Mouse (Mus musculus) lung, adult 2 months (tissue): ENCODE results near the gene Tsga10ip. TPM values are rescaled to one million over a fixed set of nuclear protein-coding genes. Genes with fewer than 3 reads are reported as not detected.
A peak's percentile ranks its signal among the peaks of the same experiment; 100 is the strongest.
"Not testable (repeated sequence)": the region's sequence is repeated elsewhere in the genome, so short reads cannot be mapped to it uniquely, and the experiment has no call there.

Experiments
- DNase-seq: peaks from one replicate; pipeline ENCODE4 v3.0.0; 2022
- H3K4me1 ChIP-seq: fragments of 200-500 bp; 2 replicates; pipeline ENCODE4 v1.6.1; 2011; ENCODE audit warnings: low read length; ENCODE audit not compliant: control insufficient read depth, insufficient read depth
- H3K4me3 ChIP-seq: fragments of 200-500 bp; replicated peaks from 2 replicates; pipeline ENCODE3; 2011; ENCODE audit warnings: low read depth, mild to moderate bottlenecking, control low read depth, low read length; ENCODE audit errors: extremely low read depth
- CTCF ChIP-seq: fragments of 200-500 bp; IDR thresholded peaks from 2 replicates; pipeline ENCODE4 v1.5.1; 2011; ENCODE audit warnings: mild to moderate bottlenecking, low read length, control low read depth; ENCODE audit not compliant: insufficient read depth
- POLR2A ChIP-seq: fragments of 200-500 bp; IDR thresholded peaks from 2 replicates; pipeline ENCODE4 v1.6.1; 2011; ENCODE audit warnings: low read depth, mild to moderate bottlenecking, control low read depth, low read length, borderline replicate concordance; ENCODE audit errors: extremely low read depth
- WGBS: fragments of 180-500 bp; shearing (Covaris S2); methylation state at CpG from one replicate; pipeline ENCODE4 v1.1.7; 2018; 5-methylcytosine and 5-hydroxymethylcytosine counted together
- polyA plus RNA-seq: library from polyadenylated mRNA; depleted of rRNA; stranded (reverse); fragments of >200 nt; gene quantifications from 2 replicates; pipeline ENCODE4 v1.2.3, GENCODE M21; 2012

Tsga10ip gene
- polyA plus RNA-seq, 1 experiment: not detected

- 61% methylated on average over 2 of the region's 2 CpGs for WGBS
These were observed 12.2 kb upstream of the Tsga10ip start for GRCm38 (mm10) chr19:5414534-5414957.

GRCm38 (mm10) chr19:5413840-5414239 lies 11.5 kb upstream of the Tsga10ip start:
- WGBS: 76% methylated on average over 4 of the region's 4 CpGs
- DNase-seq: no peak

More at GRCm38 (mm10) chr19:5414534-5414957, 12.2 kb upstream of the Tsga10ip start:
- H3K4me1 ChIP-seq: no peaks in the 10 kb centered on the region
- no peak overlapping the region for H3K4me3 ChIP-seq
- TF ChIP-seq POLR2A (peak; percentile 71; the same call in 1 of the 2 replicates), CTCF (no peak)
- no peak for DNase-seq

GRCm38 (mm10) chr19:5411961-5412360 lies 9.6 kb upstream of the Tsga10ip start:
- Histone ChIP-seq H3K4me3 (no peak overlapping the region), H3K4me1 (peaks cover 12% of the 10 kb centered on the region)
- TF ChIP-seq CTCF: no peak
- TF ChIP-seq POLR2A: 0 out of 2 replicates have a peak, but pooled peaks have one; percentile 26
- no peak for DNase-seq
- WGBS: 47% methylated on average over 5 of the region's 5 CpGs

More at GRCm38 (mm10) chr19:5413840-5414239, 11.5 kb upstream of the Tsga10ip start:
- Histone ChIP-seq H3K4me1 (peaks cover 4% of the 10 kb centered on the region), H3K4me3 (no peak overlapping the region)
- TF ChIP-seq POLR2A: no peak
- TF ChIP-seq CTCF: no peak

- peaks cover 15% of the 10 kb centered on the region for H3K4me1 ChIP-seq
- H3K4me3 ChIP-seq: no peak overlapping the region
- DNase-seq: no peak
- no peak for TF ChIP-seq POLR2A
- TF ChIP-seq CTCF: no peak
- 71% methylated on average over 5 of the region's 5 CpGs for WGBS
These were observed 8.3 kb upstream of the Tsga10ip start for GRCm38 (mm10) chr19:5410641-5411040.

GRCm38 (mm10) chr19:5409068-5409467 lies 6.7 kb upstream of the Tsga10ip start:
- DNase-seq: no peak
- H3K4me3 ChIP-seq: no peak overlapping the region
- WGBS: 58% methylated on average over 5 of the region's 5 CpGs
- TF ChIP-seq POLR2A (no peak; the same call in 1 of the 2 replicates), CTCF (no peak)
- peaks cover 16% of the 10 kb centered on the region for H3K4me1 ChIP-seq

- no peak overlapping the region for H3K4me3 ChIP-seq
- no peak for DNase-seq
- 50% methylated on average over 13 of the region's 13 CpGs for WGBS
- no peak for TF ChIP-seq CTCF
- peak; percentile 61; the same call in 1 of the 2 replicates for TF ChIP-seq POLR2A
- peaks cover 16% of the 10 kb centered on the region for H3K4me1 ChIP-seq
These were observed 6.0 kb upstream of the Tsga10ip start for GRCm38 (mm10) chr19:5408057-5409001.

- TF ChIP-seq CTCF (peak; percentile 75), POLR2A (no peak; the same call in 1 of the 2 replicates)
- DNase-seq: peak; percentile 53
- Histone ChIP-seq H3K4me3 (peak overlapping the region; percentile 66), H3K4me1 (peaks cover 16% of the 10 kb centered on the region)
- WGBS: 6% methylated on average over 7 of the region's 7 CpGs
These were observed 4.8 kb upstream of the Tsga10ip start for GRCm38 (mm10) chr19:5407133-5407532.

- Histone ChIP-seq H3K4me1 (peaks cover 16% of the 10 kb centered on the region), H3K4me3 (peak overlapping the region; percentile 66)
- WGBS: 1% methylated on average over 24 of the region's 25 CpGs
- DNase-seq: peak; percentile 40
- TF ChIP-seq POLR2A: peak; percentile 75; the same call in 1 of the 2 replicates
These were observed 4.3 kb upstream of the Tsga10ip start for GRCm38 (mm10) chr19:5406531-5407126.

- Histone ChIP-seq H3K4me3 (peak overlapping the region; percentile 34), H3K4me1 (peaks cover 16% of the 10 kb centered on the region)
- no peak for DNase-seq
- 9% methylated on average over 7 of the region's 7 CpGs for WGBS
- no peak for TF ChIP-seq CTCF
- TF ChIP-seq POLR2A: no peak; the same call in 1 of the 2 replicates
These were observed 3.6 kb upstream of the Tsga10ip start for GRCm38 (mm10) chr19:5405924-5406323.

- H3K4me1 ChIP-seq, H3K4me3 ChIP-seq, DNase-seq: not testable (repeated sequence)
- 65% methylated on average over 4 of the region's 4 CpGs for WGBS
These were observed 1.3 kb downstream of the Tsga10ip start for GRCm38 (mm10) chr19:5401073-5401472.

- TF ChIP-seq CTCF: no peak
- no peak for TF ChIP-seq POLR2A
- H3K4me3 ChIP-seq: no peak overlapping the region
- WGBS: 69% methylated on average over 4 of the region's 4 CpGs
- H3K4me1 ChIP-seq: no peaks in the 10 kb centered on the region
- DNase-seq: no peak
These were observed 7.0 kb downstream of the Tsga10ip start for GRCm38 (mm10) chr19:5395371-5395770.
